Mouse (Mus musculus): Measurements from ENCODE around the gene Rrad. TPM values are rescaled to one million over a fixed set of nuclear protein-coding genes. Genes with fewer than 3 reads are reported as not detected.
"Not testable (repeated sequence)": the region's sequence is repeated elsewhere in the genome, so short reads cannot be mapped to it uniquely, and the experiment has no call there.

Gene Rrad
- 2.2 TPM in 1 of 2 replicates, not detected in the other for polyA plus RNA-seq (2012; ENCODE audit: insufficient read depth, low replicate concordance)

DNA sequence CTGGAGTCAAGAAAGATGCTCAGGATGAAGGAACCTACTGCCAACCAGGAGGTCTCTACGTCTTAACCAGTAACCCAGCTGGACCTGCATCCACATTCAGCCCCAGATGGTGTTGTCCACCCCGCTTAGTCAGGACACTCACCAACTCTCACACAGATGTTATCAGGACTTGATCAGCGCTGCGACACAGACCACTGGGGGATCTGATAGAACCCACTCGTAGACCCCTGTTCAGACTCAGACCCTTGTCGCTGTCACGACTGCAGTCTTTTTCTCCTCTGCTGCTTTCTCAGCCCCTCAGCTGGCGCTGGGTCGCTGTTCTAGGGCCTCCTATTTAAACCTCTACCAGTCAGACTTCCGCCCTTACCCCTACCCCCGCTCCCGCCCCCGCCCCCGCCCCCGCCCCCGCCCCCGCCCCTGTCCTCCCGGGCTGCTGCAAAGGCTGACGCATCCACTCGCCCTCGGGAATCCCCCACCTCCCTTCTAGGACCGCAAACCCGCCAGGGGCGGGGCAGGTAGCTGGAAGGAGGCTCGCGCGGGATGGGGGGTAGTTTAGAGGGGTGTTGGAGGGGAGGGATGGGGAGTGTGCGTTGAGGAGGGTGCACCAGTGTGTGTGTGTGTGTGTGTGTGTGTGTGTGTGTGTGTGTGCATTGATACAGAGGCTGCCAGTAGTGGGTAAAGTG is at the start of gene Rrad:
Gene Rrad, minus strand, starts transcription at position 347 of the 683 bp plus-strand sequence.
- peaks cover 27% of the 10 kb centered on the region for H3K36me3 ChIP-seq (replicated peaks; ENCODE audit: low read length)
- peak within 1 kb of the TSS; percentile 88 for H3K4me3 ChIP-seq (replicated peaks)
- H3K27me3 ChIP-seq (replicated peaks) = peaks cover 6% of the 10 kb centered on the region
- TF ChIP-seq FLI1 (IDR thresholded peaks at IDR 0.05; ENCODE audit: low read length) = no peak
- no peak for TF ChIP-seq GATA1 (IDR thresholded peaks at IDR 0.05; ENCODE audit: borderline replicate concordance, low read length)
- no peaks in the 10 kb centered on the region for H3K9me3 ChIP-seq
- H3K4me1 ChIP-seq = peaks cover 61% of the 10 kb centered on the region

DNA sequence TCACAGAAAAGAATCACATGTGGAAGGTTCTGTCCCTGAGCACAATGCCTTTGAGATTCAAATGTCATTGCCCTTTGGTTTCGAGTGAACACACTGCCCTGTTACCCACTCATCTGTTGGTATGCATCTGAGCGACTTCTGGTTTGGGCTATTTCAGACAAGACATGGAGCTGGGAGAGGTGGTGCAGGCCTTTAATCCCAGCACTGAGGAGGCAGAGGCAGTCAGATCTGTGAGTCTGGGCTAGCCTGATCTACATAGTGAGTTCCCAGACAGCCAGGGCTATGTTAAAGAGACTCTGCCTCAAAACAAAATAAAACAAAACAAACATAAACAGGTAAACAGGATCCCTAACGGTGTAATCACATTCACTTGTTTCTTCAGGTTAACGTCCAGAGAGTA is 24.5 kb upstream of the Rrad start:
- no peak overlapping the region for H3K4me3 ChIP-seq (replicated peaks)

DNA sequence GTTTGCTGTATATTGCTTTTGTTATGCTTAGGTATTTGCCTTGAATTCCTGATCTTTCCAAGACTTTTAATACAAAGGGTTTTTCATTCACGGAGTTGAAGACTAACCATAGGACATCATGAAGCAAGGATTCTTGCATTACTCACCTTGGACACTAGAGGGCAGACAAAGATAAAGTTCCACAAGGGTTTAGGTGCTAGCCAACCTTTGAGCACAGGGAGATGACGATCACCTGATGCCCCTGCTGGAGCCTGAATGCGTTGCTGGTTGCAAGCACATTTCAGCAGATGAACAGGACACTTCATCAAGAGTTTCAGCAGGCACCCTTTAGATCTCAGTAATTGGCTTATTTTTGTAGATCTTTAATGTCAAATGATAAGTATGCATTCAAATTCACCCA is 23.9 kb upstream of the Rrad start:
- Histone ChIP-seq H3K27me3 (replicated peaks) (peaks cover 2% of the 10 kb centered on the region), H3K9me3 (no peaks in the 10 kb centered on the region), H3K4me3 (replicated peaks) (no peak overlapping the region), H3K4me1 (peaks cover 32% of the 10 kb centered on the region), H3K36me3 (replicated peaks; ENCODE audit: low read length) (no peaks in the 10 kb centered on the region)
- TF ChIP-seq FLI1 (IDR thresholded peaks at IDR 0.05; ENCODE audit: low read length) = no peak

More for the DNA sequence above, 24.5 kb upstream of the Rrad start:
- Histone ChIP-seq H3K36me3 (replicated peaks; ENCODE audit: low read length) (no peaks in the 10 kb centered on the region), H3K27me3 (replicated peaks) (peaks cover 8% of the 10 kb centered on the region), H3K9me3 (no peaks in the 10 kb centered on the region), H3K4me1 (peaks cover 37% of the 10 kb centered on the region)
- TF ChIP-seq FLI1 (IDR thresholded peaks at IDR 0.05; ENCODE audit: low read length) (no peak), GATA1 (IDR thresholded peaks at IDR 0.05; ENCODE audit: borderline replicate concordance, low read length) (no peak)

DNA sequence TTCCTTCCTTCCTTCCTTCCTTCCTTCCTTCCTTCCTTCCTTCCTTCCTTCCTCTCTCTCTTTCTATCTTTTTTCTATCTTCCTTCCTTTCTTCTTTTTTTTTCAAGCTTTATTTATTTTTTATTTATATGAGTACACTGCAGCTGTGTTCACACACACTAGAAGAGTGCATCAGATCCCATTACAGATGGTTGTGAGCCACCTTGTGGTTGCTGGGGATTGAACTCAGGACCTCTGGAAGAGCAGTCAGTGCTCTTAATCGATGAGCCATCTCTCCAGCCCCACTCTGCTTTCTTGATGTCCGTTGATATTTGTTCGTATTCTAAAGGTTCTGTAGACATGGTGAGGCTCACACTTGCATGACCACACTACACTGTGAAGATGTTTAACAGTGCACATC is 13.1 kb upstream of the Rrad start:
- peaks cover 35% of the 10 kb centered on the region for H3K4me1 ChIP-seq
- H3K4me3 ChIP-seq (replicated peaks); H3K27me3 ChIP-seq (replicated peaks); H3K9me3 ChIP-seq: not testable (repeated sequence)
- peaks cover 14% of the 10 kb centered on the region for H3K36me3 ChIP-seq (replicated peaks; ENCODE audit: low read length)

DNA sequence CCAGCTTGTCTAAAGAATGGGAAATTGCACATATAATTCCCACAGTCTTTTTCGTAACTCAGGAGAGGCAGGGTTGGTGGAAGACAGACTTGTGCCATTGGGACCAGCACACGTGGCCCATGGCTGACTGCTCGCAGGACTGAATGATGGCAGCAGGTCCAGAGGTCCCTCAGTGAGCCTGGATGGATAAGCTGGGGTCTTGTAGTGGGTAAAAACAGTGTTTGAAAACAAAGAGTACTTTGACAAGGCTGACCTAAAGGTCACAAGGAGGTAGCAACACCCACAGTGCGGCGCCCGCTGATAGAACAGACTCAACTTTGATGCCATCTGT is 11.2 kb upstream of the Rrad start:
- Histone ChIP-seq H3K27me3 (replicated peaks) (no peaks in the 10 kb centered on the region), H3K36me3 (replicated peaks; ENCODE audit: low read length) (peaks cover 32% of the 10 kb centered on the region), H3K9me3 (no peaks in the 10 kb centered on the region), H3K4me3 (replicated peaks) (peak overlapping the region; percentile 98), H3K4me1 (peaks cover 46% of the 10 kb centered on the region)
- TF ChIP-seq GATA1 (IDR thresholded peaks at IDR 0.05; ENCODE audit: borderline replicate concordance, low read length) (no peak), FLI1 (IDR thresholded peaks at IDR 0.05; ENCODE audit: low read length) (no peak)

DNA sequence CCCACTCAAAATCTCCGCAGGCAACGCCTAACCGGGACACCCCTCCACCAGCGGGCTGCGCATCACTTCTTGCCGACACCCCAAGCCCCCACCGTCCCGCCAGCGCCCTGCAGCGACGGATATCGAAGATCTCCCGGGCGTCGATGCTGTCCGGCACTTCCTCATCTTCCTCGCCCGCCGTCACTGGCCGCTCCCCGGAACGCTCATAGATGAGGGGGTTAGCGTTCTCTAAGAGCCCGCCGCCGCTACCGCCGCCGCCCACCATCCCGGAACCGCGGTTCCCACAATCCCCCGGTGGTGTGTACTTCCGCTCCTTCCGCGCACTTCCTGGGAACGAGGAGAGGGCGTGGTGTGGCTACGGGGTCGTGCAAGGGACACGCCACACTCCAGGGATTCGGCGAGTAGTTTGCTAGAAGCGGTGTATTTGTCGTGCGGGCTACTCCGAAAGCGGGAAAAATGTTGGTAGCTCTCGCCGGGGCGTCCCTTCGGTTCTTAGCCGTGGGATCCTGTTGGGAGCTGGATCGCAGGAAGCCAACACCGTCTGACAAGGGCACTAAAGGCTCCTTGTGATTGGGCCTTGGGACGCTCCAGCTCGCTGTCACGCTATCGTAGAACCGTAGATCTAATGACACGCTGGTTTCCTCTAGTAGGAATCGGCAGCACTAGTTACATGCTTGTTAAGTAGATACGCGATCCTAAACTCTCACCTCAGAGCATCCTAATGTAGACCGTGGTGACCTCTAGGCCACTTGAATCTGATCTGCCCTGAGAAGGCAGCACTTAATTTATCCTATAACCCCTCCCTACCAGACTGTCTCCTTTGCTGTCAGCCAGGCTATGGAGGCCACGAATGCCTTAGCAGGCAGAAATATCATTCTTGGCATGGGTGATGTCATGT is 10.5 kb upstream of the Rrad start, which contains the start of gene Ciao2b:
Gene Ciao2b, minus strand, starts transcription at position 540 of the 898 bp plus-strand sequence.
- H3K36me3 ChIP-seq (replicated peaks; ENCODE audit: low read length) = peaks cover 38% of the 10 kb centered on the region
- H3K9me3 ChIP-seq = no peaks in the 10 kb centered on the region
- no peak for TF ChIP-seq FLI1 (IDR thresholded peaks at IDR 0.05; ENCODE audit: low read length)
- TF ChIP-seq GATA1 (IDR thresholded peaks at IDR 0.05; ENCODE audit: borderline replicate concordance, low read length) = no peak
- H3K4me1 ChIP-seq = peaks cover 48% of the 10 kb centered on the region
- peak within 1 kb of the TSS; percentile 98 for H3K4me3 ChIP-seq (replicated peaks)
- H3K27me3 ChIP-seq (replicated peaks) = no peaks in the 10 kb centered on the region

DNA sequence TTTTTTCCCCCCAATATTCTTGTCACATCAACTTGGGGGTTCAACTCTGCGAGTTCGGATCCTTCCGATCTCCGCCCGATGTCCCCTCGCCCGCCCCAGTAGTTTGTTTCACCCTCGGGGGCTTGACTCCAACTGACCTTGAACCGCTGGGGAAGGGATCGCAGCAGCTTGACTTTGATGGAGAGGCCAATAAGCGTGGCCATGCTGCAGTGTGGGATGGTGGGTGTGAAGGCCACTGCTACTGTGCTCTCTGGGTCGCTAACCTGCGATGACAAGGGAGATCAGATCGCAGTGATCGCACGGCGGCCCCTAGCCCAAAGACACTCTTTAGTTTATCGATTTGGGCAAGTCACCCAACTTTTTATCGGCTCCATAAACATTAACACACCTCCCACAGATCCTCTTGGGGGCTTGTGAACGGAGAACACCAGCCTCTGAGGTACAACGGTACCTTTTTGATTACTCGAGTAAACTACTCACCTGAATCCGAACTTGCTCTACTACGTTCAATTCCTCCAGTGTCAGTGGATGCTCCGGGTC is 9.8 kb upstream of the Rrad start:
- H3K9me3 ChIP-seq = no peaks in the 10 kb centered on the region
- no peaks in the 10 kb centered on the region for H3K27me3 ChIP-seq (replicated peaks)
- peaks cover 48% of the 10 kb centered on the region for H3K4me1 ChIP-seq
- TF ChIP-seq GATA1 (IDR thresholded peaks at IDR 0.05; ENCODE audit: borderline replicate concordance, low read length) (no peak), FLI1 (IDR thresholded peaks at IDR 0.05; ENCODE audit: low read length) (no peak)
- peak overlapping the region; percentile 98 for H3K4me3 ChIP-seq (replicated peaks)
- H3K36me3 ChIP-seq (replicated peaks; ENCODE audit: low read length) = peaks cover 46% of the 10 kb centered on the region

DNA sequence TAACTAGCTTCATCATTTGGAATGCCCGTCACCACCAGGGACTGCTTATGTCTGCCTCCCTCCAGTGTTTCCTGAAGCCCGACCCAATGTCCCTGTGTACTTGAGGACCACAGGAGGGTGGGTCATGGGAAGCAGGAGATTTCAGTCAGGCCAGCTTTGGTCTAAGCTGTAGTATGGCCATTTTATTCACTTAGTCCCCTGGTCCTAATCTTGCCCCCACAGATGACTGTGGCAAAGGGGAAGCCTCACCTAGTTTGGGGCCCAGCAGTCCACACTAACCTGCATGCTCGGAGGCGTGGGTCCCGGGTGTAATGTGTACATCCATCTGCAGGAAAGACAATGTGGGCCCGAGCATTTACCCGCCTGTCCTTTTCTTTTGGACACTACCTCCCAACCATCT is 9.1 kb upstream of the Rrad start:
- Histone ChIP-seq H3K27me3 (replicated peaks) (no peaks in the 10 kb centered on the region), H3K36me3 (replicated peaks; ENCODE audit: low read length) (peaks cover 52% of the 10 kb centered on the region), H3K9me3 (no peaks in the 10 kb centered on the region), H3K4me3 (replicated peaks) (peak overlapping the region; percentile 98), H3K4me1 (peaks cover 51% of the 10 kb centered on the region)
- TF ChIP-seq FLI1 (IDR thresholded peaks at IDR 0.05; ENCODE audit: low read length) (no peak), GATA1 (IDR thresholded peaks at IDR 0.05; ENCODE audit: borderline replicate concordance, low read length) (no peak)

DNA sequence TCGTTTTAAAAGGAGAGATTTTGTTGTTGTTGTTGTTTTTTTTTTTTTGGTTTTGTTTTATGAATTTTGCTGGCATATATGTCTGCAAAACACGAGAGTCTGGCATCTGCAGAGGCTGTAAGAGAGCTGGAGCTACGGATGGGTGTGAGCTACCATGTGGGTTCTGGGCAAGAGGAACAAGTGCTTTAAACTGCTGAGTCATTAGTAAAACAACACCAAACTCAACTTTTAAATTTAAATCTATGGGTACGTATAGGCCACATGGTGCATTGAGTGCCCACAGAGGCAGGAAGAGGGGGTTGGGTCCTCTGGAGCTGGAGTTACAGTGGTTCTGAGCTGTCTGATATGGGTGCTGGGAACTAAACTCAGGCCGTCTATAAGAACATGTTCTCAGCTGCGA is 6.9 kb upstream of the Rrad start:
- H3K36me3 ChIP-seq (replicated peaks; ENCODE audit: low read length) = peaks cover 64% of the 10 kb centered on the region
- H3K4me1 ChIP-seq = peaks cover 53% of the 10 kb centered on the region
- TF ChIP-seq GATA1 (IDR thresholded peaks at IDR 0.05; ENCODE audit: borderline replicate concordance, low read length) (no peak), FLI1 (IDR thresholded peaks at IDR 0.05; ENCODE audit: low read length) (no peak)
- H3K9me3 ChIP-seq = no peaks in the 10 kb centered on the region
- H3K4me3 ChIP-seq (replicated peaks) = no peak overlapping the region
- no peaks in the 10 kb centered on the region for H3K27me3 ChIP-seq (replicated peaks)
